Mouse (Mus musculus) hindbrain, postnatal 0 days (tissue): ENCODE data around the gene Mat2b. TPM values are rescaled to one million over a fixed set of nuclear protein-coding genes. Genes with fewer than 3 reads are reported as not detected.

ENCODE experiments used
- ATAC-seq: fragments of 200-750 bp; cut with Nextera tagmentation; 2 replicates; pipeline ENCODE4 v1.8.0; 2017; ENCODE audit warnings: mild to moderate bottlenecking, moderate TSS enrichment, moderate library complexity
- DNase-seq: peaks from one replicate; pipeline ENCODE4 v3.0.0-alpha.2; 2015; ENCODE audit warnings: low spot score
- H3K27ac ChIP-seq: fragments of 300-500 bp; sonication (generic); 2 replicates; pipeline ENCODE4 v1.5.1; 2014; ENCODE audit warnings: mild to moderate bottlenecking
- H3K27me3 ChIP-seq: fragments of 300-500 bp; sonication (generic); 2 replicates; pipeline ENCODE4 v1.6.1; 2014; ENCODE audit warnings: low read length, mixed read lengths; ENCODE audit not compliant: insufficient read depth
- H3K36me3 ChIP-seq: fragments of 300-500 bp; sonication (generic); 2 replicates; pipeline ENCODE4 v1.6.1; 2014; ENCODE audit warnings: low read length, mixed read lengths; ENCODE audit not compliant: insufficient read depth
- H3K4me1 ChIP-seq: fragments of 300-500 bp; sonication (generic); 2 replicates; pipeline ENCODE4 v1.6.1; 2014; ENCODE audit warnings: antibody characterized with exemption, low read length, mixed read lengths; ENCODE audit not compliant: insufficient read depth
- H3K4me2 ChIP-seq: fragments of 300-500 bp; sonication (generic); 2 replicates; pipeline ENCODE4 v1.6.1; 2014; ENCODE audit warnings: low read depth, mild to moderate bottlenecking, low read length, moderate library complexity, mixed read lengths
- H3K4me3 ChIP-seq: fragments of 300-500 bp; sonication (generic); 2 replicates; pipeline ENCODE4 v1.5.1; 2014; ENCODE audit warnings: low read length
- H3K9ac ChIP-seq: fragments of 300-500 bp; sonication (generic); replicated peaks from 2 replicates; pipeline ENCODE4 v1.6.1; 2014; ENCODE audit warnings: mild to moderate bottlenecking, low read length, moderate library complexity, mixed read lengths
- H3K9me3 ChIP-seq: fragments of 300-500 bp; sonication (generic); 2 replicates; pipeline ENCODE4 v1.6.1; 2016; ENCODE audit warnings: low read length, mixed read lengths
- CTCF ChIP-seq: IDR thresholded peaks from 2 replicates; pipeline ENCODE4 v1.5.1; 2016; ENCODE audit warnings: antibody characterized with exemption, control low read depth, low read depth
- WGBS: fragments of 180-500 bp; shearing (Covaris S2); extraction: QIAGEN DNeasy Blood & Tissue Kit; methylation state at CpG from one replicate; pipeline ENCODE4 v1.1.7; 2014; 5-methylcytosine and 5-hydroxymethylcytosine counted together
- polyA plus RNA-seq: library from polyadenylated mRNA; unstranded; fragments of >200 nt; fragmentation: Nextera tagmentation; extraction: Ambion mirVana; gene quantifications from 2 replicates; pipeline ENCODE4 v1.2.1, GENCODE M21; 2015
- total RNA-seq: library from RNA; depleted of rRNA; stranded (reverse); fragments of >200 nt; gene quantifications from 2 replicates; pipeline ENCODE4 v1.2.3, GENCODE M21; 2014; rRNA removed

Gene Mat2b
- total RNA-seq, result 27.4 and 34.9 TPM in 2 replicates
- 49.5 and 52.4 TPM in 2 replicates for polyA plus RNA-seq

- DNase-seq (no peak), ATAC-seq (no peak)
- H3K4me1 ChIP-seq, result peaks cover 16% of the 10 kb centered on the region
- no peaks in the 10 kb centered on the region for H3K9me3 ChIP-seq
- H3K9ac ChIP-seq, result peak within 1 kb of the TSS; percentile 77
- H3K27ac ChIP-seq, result peak within 1 kb of the TSS; percentile 93
- no peak for TF ChIP-seq CTCF
- WGBS, result 81% methylated on average over 9 of the region's 9 CpGs
- H3K4me3 ChIP-seq, result peak within 1 kb of the TSS; percentile 99
- peak within 1 kb of the TSS; percentile 80 for H3K4me2 ChIP-seq
- no peaks in the 10 kb centered on the region for H3K36me3 ChIP-seq
- H3K27me3 ChIP-seq, result no peaks in the 10 kb centered on the region
Observed at GRCm38 (mm10) chr11:40695103-40695502, at the start of gene Mat2b. Gene Mat2b, minus strand, starts transcription at chr11:40695203.

DNA sequence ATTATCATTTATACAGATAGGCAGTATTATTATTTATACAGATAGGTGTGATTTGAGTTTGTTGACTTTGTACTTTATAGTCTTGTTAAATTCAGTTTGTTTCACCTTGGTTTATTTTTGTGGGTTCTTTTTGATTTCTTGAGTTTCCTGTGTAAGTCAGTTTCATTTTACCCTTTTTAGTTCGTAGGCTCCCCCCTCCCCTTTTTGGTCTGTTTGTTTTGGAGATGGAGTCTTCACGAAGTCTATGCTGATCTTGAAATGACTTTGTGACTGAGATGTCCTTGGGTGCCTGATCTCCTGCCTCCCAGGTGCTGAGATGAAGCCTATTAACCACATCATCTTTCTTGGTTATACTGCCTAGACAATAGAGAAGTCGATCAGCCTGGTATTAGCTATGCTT lies 49.3 kb upstream of the Mat2b start:
- no peaks in the 10 kb centered on the region for H3K27me3 ChIP-seq
- no peaks in the 10 kb centered on the region for H3K9me3 ChIP-seq
- H3K27ac ChIP-seq, result no peak overlapping the region
- H3K9ac ChIP-seq, result no peak overlapping the region
- H3K36me3 ChIP-seq, result peaks cover 12% of the 10 kb centered on the region; the same call in 1 of the 2 replicates
- H3K4me3 ChIP-seq, result no peak overlapping the region
- ATAC-seq (no peak), DNase-seq (no peak)
- TF ChIP-seq CTCF, result no peak
- no peak overlapping the region for H3K4me2 ChIP-seq
- no peaks in the 10 kb centered on the region for H3K4me1 ChIP-seq
- WGBS, result 86% methylated on average over 3 of the region's 3 CpGs

GRCm38 (mm10) chr11:40741605-40742262 lies 46.7 kb upstream of the Mat2b start:
- 92% methylated on average over 12 of the region's 12 CpGs for WGBS
- H3K4me2 ChIP-seq, result no peak overlapping the region
- H3K9me3 ChIP-seq, result no peaks in the 10 kb centered on the region
- no peak for TF ChIP-seq CTCF
- H3K36me3 ChIP-seq, result peaks cover 29% of the 10 kb centered on the region; the same call in 1 of the 2 replicates
- no peak overlapping the region for H3K27ac ChIP-seq
- no peak for DNase-seq
- H3K4me1 ChIP-seq, result no peaks in the 10 kb centered on the region
- no peak overlapping the region for H3K9ac ChIP-seq
- ATAC-seq, result no peak
- no peak overlapping the region for H3K4me3 ChIP-seq
- H3K27me3 ChIP-seq, result no peaks in the 10 kb centered on the region

DNA sequence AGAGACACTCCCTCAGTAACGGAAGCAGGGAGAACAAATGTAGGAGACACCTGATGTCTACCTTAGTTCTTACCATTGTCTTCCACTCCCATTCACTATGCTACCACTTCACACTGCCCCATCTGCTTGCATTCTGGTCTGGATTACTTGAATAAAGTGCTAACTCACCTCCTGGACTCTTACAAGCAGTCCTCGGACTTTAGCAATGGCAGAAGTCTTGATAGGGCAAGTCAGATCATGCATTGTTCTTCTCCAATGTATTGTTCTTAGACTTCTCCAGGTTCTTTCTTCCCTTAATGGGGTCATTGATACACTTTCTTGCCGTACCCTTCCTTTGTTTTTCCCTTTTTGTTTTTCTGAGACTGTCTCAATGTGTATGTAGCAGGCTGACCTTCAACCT lies 42.4 kb upstream of the Mat2b start:
- no peak overlapping the region for H3K4me3 ChIP-seq
- H3K36me3 ChIP-seq, result peaks cover 33% of the 10 kb centered on the region; the same call in 1 of the 2 replicates
- no peak for DNase-seq
- H3K4me1 ChIP-seq, result peaks cover 10% of the 10 kb centered on the region
- no peak for ATAC-seq
- no peak for TF ChIP-seq CTCF
- H3K27me3 ChIP-seq, result no peaks in the 10 kb centered on the region
- WGBS, result 89% methylated on average over 3 of the region's 3 CpGs
- no peak overlapping the region for H3K4me2 ChIP-seq
- H3K9ac ChIP-seq, result no peak overlapping the region
- no peak overlapping the region for H3K27ac ChIP-seq
- no peaks in the 10 kb centered on the region for H3K9me3 ChIP-seq

DNA sequence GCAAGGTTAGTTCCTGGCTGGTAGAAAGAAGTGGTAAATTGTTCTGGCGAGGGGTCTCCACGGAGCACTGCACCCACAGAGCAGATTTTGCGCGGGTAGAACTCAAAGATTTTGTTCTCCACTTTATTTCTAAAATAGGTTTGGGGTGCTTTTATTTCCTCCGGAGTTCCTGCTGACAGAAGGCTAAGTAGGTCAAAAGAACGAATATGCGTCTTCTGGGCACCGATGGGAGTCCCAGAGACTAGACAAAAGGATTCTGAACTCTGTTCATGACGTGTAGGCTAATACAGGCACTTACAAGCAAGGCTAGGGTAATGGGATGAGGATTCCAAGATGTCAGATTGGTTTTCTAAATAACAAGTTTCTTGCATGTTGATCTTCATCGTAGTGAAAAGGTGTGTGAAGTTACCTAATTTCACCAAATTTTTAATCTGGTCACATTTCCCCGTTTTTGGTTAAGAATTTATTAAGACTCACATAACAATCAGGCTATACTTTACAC lies 39.3 kb upstream of the Mat2b start:
- peaks cover 21% of the 10 kb centered on the region; the same call in 1 of the 2 replicates for H3K36me3 ChIP-seq
- DNase-seq, result no peak
- H3K27me3 ChIP-seq, result no peaks in the 10 kb centered on the region
- peak overlapping the region; percentile 82 for H3K9ac ChIP-seq
- no peak for ATAC-seq
- H3K9me3 ChIP-seq, result no peaks in the 10 kb centered on the region
- WGBS, result 5% methylated on average over 11 of the region's 11 CpGs
- H3K4me2 ChIP-seq, result peak overlapping the region; percentile 95
- peaks cover 10% of the 10 kb centered on the region for H3K4me1 ChIP-seq
- peak overlapping the region; percentile 91 for H3K4me3 ChIP-seq
- no peak for TF ChIP-seq CTCF
- peak overlapping the region; percentile 77 for H3K27ac ChIP-seq

DNA sequence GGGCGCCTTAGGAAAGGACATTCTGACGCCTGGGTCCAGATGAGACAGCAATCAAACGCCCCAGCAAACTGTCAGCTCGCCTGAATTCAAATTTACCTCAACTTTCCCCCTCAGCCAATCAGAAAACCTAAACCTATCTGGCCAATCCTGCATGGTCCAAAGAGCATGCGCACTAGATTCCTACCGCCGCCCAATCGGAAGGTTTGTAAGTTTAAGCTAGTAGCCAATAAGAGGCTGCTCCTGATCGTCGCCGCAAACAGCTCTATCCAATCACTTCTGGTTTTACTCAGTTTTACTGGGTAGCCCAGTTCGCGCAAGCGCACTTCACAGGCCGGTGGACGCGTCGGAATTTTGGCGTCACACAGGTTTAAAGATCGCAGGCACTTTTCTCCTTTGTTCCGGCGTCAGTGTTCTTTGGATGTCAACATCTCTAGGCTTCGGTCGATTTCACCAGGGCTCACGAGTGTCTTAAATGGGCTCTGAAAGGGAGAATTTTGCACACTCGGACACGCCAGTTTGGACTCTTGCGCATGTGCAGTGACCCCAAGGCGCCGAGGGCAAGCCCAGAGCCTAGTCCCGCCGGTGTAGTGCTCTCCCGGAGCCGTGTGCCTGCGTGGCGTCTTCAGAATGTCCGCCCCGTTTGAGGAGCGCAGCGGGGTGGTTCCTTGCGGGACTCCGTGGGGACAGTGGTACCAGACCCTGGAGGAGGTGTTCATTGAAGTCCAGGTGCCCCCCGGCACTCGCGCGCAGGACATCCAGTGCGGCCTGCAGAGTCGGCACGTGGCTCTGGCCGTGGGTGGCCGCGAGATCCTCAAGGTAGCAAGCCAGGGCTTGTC lies 38.6 kb upstream of the Mat2b start, which contains the start of the genes Hmmr and Nudcd2:
Hmmr (minus strand) TSS at position 84 of the 836 bp plus-strand sequence.
Nudcd2 (plus strand) TSS at position 329 of the 836 bp plus-strand sequence.
- 0 out of 2 replicates have a peak, but pooled peaks have one; percentile 7 for TF ChIP-seq CTCF
- Histone ChIP-seq H3K9me3 (no peaks in the 10 kb centered on the region), H3K27ac (peak within 1 kb of the TSS; percentile 77), H3K9ac (peak within 1 kb of the TSS; percentile 82), H3K4me3 (peak within 1 kb of the TSS; percentile 91), H3K4me1 (peaks cover 10% of the 10 kb centered on the region), H3K36me3 (peaks cover 17% of the 10 kb centered on the region; the same call in 1 of the 2 replicates), H3K4me2 (peak within 1 kb of the TSS; percentile 95), H3K27me3 (no peaks in the 10 kb centered on the region)
- ATAC-seq (peak; percentile 100), DNase-seq (peak; percentile 98)
- under 1% methylated on average over 52 of the region's 52 CpGs for WGBS
